Mouse (Mus musculus): Measurements from ENCODE around the gene Ptprn.

The Ptprn gene

DNA sequence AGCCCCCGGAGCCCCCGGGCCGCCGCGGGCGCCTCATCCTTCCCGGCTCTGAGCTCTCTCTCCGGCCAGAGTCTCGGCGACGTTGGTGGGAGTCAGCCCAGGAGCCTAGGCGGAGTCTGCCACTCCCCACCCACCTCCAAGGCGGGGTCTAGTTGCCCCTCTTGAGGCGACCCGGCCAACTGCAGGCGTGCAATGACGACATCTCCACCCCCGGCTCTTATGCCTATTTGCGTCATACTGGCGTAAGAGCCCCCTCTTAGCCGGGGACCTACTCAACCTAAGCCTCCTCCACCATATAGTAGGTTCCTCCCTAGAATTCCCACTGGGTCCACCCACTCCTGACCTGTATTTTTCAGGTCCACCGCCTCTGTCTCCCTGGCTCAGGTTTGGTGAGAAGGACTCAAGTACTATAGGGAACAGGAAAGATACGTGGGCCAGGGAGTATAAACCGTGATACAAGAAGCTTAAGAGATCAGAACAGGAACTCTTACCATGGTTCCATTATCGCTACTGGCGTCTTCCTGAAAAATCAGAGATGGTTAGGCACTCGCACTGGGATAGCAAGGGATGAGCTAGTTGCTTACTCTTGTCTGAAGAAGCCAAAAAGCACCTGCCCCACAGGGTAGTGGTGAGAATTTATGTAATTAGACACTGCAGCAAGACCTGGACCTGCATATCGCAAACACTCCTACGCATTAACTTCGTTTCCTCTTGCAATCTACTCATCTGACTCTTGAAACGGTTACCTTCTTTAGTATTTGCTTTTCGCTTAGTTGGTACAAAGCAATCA, at the start of gene Ptprn:
Gene Ptprn, minus strand, starts transcription at position 412 of the 790 bp plus-strand sequence.
- TF ChIP-seq GATA4 (IDR thresholded peaks at IDR 0.05; ENCODE audit: insufficient replicate concordance, low read length): no peak

DNA sequence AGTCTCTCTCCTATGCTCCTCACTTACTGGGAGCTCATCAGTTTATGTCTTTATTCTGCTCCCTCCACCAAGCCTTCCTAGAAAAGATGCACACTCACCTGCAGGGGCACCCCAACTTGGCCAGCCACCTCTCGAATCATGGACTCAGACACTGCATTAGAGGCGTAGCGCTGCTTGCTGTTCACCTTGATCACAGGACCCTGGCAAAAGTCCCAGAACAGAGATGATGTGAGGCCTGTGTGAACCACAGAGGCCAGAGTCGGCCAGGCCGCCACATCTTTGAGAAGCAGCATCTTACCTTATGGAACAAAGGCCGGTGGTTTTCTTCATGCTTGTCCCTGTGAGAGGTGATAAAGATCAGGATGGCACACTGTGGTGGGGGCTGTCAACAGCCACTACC, 47.4 kb upstream of the Ptprn start:
- no peak for TF ChIP-seq GATA4 (IDR thresholded peaks at IDR 0.05; ENCODE audit: insufficient replicate concordance, low read length)

DNA sequence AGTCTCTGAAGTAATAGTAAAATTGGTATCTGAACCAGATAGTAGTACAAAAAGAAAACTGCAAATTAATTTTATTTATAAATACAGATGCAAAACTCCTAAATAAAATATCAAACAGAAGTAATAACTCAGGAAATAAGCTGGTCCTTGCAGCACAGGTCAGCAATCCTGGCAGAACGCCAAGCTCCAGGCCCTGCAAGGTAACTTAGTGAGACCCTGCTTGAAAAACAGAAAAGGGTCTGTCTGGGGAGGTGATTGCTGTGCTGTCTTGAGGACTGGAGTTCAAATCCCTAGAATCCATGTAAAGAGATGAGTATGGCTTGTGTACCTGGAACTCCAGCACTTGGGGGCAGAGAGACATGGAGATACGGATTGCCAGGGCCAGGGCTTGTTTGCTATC, 40.4 kb upstream of the Ptprn start:
- no peak for TF ChIP-seq GATA4 (IDR thresholded peaks at IDR 0.05; ENCODE audit: insufficient replicate concordance, low read length)

GRCm38 (mm10) chr1:75294294-75294693, 30.0 kb upstream of the Ptprn start:
- no peak for TF ChIP-seq GATA4 (IDR thresholded peaks at IDR 0.05; ENCODE audit: insufficient replicate concordance, low read length)

DNA sequence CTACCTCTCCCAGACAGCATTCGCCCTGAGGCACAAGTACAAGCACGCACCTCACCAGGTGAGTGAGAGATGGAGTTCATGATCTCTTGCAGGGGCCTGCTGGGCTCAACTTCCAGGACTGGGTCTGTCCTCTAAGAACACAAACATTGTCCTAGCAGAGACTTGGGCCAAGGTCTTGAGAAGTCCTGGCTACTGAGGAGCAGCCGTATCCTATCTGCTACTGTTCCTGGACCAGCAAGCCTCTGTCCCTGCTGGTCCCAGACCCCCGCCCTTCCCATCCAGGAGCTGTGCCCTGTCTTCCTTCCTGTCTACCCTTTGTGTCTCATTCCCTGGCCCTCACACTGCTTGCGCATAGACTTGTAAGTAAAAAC, 29.0 kb upstream of the Ptprn start:
- TF ChIP-seq GATA4 (IDR thresholded peaks at IDR 0.05; ENCODE audit: insufficient replicate concordance, low read length): no peak

- TF ChIP-seq GATA4 (IDR thresholded peaks at IDR 0.05; ENCODE audit: insufficient replicate concordance, low read length): no peak
Measured at GRCm38 (mm10) chr1:75292476-75293330, 28.4 kb upstream of the Ptprn start.

GRCm38 (mm10) chr1:75291321-75291720, 27.0 kb upstream of the Ptprn start:
- TF ChIP-seq GATA4 (IDR thresholded peaks at IDR 0.05; ENCODE audit: insufficient replicate concordance, low read length): no peak

DNA sequence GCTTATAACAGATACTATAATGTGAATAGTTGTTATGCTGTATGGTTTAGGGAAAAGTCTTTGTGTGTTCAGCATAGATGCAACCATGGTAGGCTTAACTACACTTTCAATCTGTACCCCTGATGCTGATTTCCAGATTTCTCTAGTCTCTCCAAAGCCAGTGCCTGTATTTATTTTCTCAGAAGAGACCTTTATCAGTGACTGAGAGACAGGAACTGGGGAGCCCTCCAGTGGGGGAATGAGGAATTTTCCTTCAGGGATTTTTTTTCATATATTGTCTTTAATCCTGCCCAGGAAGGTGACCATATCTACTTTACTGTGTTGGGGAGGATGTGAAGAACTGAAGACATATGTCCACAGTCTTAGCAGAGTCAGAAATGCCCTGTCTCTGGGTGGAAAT, 26.3 kb upstream of the Ptprn start:
- TF ChIP-seq GATA4 (IDR thresholded peaks at IDR 0.05; ENCODE audit: insufficient replicate concordance, low read length): no peak

DNA sequence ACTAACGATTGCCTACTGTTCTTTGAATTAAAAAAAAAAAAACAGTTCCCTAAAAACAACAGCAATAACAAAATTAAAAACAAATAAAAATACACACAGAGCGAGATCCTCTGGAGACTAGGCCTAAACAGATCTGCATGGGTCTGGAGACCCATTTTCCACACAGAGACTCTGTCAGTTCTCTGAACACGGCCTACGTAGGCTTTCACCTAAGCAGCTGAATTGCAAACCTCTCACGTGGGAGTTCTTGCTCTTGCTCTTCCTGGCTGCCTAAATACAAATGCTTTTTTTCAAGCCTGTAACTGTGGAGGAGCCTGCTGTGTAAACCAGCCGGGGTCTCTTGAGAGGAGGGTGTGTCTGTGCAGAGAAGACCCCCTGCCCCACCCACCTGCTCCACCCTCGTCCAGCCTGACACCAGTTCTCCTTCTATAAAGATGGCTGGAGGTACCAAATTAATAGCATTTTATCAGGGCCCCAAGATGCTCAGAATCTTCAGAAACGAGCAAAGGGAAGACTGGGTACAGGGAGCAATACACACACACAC, 25.7 kb upstream of the Ptprn start:
- no peak for TF ChIP-seq GATA4 (IDR thresholded peaks at IDR 0.05; ENCODE audit: insufficient replicate concordance, low read length)

DNA sequence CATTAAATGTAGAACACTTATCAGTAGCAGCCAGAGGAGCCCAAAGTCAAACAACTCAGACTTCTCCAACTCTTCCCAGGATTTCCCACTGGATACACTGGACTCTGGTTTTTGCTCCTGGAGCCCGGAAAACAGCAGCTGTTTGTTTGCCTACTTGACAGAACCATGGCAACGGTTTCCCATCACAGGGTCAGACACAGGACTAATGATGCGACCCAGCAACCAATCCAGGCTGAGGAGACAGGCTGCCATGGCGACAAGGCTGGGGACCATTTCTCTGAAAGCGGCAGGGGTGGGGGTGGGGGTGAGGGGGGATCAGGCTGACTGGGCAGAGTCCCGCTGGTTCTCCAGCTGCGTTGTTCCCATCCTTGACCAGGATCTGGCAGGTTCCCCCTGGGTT, 25.1 kb upstream of the Ptprn start:
- TF ChIP-seq GATA4 (IDR thresholded peaks at IDR 0.05; ENCODE audit: insufficient replicate concordance, low read length): no peak

DNA sequence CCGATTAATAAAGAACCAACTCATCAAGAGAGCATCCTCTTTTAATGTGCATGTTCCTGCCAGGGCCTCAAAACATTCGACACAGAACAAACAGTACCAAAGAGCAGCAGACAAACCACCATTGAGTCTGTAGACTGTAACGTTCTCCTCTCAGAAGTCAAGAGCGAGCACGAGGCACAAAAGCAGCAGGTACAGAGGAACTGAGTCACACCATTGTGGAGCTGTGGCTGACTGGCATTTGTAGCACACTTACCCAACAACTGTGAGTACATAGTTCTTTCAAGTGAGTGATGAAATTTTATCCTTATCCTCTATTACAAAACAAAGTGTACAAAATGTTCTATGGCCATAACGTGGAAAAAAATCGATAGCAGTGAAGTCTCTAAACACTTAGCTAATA, 20.6 kb upstream of the Ptprn start:
- no peak for TF ChIP-seq GATA4 (IDR thresholded peaks at IDR 0.05; ENCODE audit: insufficient replicate concordance, low read length)

DNA sequence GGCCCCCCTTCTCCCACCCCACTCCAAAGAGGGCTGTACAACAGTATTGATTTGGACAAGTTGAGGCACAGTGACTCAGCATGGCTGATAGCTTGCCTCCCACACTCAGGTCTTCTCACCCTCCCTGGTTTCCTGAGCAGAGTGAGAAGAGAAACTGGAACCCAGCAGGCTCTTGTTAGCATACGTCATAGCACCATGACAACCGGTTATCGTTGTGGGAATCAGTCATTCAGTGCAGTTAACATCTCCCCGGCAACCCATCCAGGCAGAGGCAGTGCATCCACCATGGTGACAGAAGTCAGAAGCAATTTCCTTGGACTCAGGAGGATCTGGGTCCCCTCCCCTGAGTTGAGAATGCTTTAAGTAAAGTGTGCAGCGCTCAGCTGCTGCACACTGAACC, 18.7 kb upstream of the Ptprn start:
- TF ChIP-seq GATA4 (IDR thresholded peaks at IDR 0.05; ENCODE audit: insufficient replicate concordance, low read length): no peak

GRCm38 (mm10) chr1:75278228-75278627, 13.9 kb upstream of the Ptprn start, which contains the start of gene Resp18:
Gene Resp18 (minus strand): TSS chr1:75278415.
- no peak for TF ChIP-seq GATA4 (IDR thresholded peaks at IDR 0.05; ENCODE audit: insufficient replicate concordance, low read length)

- no peak for TF ChIP-seq GATA4 (IDR thresholded peaks at IDR 0.05; ENCODE audit: insufficient replicate concordance, low read length)
Measured at GRCm38 (mm10) chr1:75277195-75278188, 13.2 kb upstream of the Ptprn start.
